Mouse (Mus musculus) testis, adult 2 months (tissue): ENCODE results near the gene Selenop.

Source experiments
- CTCF ChIP-seq: fragments of 200-500 bp; IDR thresholded peaks from 2 replicates; pipeline ENCODE4 v1.5.1; 2012; ENCODE audit warnings: low read depth, mild to moderate bottlenecking, inconsistent platforms, low read length, moderate library complexity; ENCODE audit not compliant: control insufficient read depth, insufficient read depth, insufficient replicate concordance
- POLR2A ChIP-seq: fragments of 200-500 bp; IDR thresholded peaks from 2 replicates; pipeline ENCODE4 v1.6.1; 2012; ENCODE audit warnings: low read depth, mild to moderate bottlenecking, inconsistent platforms, low read length, moderate library complexity; ENCODE audit not compliant: control insufficient read depth

GRCm38 (mm10) chr15:3259025-3259424 is 9.3 kb upstream of the Selenop start:
- no peak for TF ChIP-seq CTCF
- TF ChIP-seq POLR2A = no peak
